Mouse (Mus musculus): ENCODE measurements around the gene Cutc. TPM values are rescaled to one million over a fixed set of nuclear protein-coding genes. Genes with fewer than 3 reads are reported as not detected.

Cutc gene
- 24.8 and 25.9 TPM in 2 replicates for polyA plus RNA-seq (2015; fragmentation: Nextera tagmentation; extraction: Ambion mirVana)

DNA sequence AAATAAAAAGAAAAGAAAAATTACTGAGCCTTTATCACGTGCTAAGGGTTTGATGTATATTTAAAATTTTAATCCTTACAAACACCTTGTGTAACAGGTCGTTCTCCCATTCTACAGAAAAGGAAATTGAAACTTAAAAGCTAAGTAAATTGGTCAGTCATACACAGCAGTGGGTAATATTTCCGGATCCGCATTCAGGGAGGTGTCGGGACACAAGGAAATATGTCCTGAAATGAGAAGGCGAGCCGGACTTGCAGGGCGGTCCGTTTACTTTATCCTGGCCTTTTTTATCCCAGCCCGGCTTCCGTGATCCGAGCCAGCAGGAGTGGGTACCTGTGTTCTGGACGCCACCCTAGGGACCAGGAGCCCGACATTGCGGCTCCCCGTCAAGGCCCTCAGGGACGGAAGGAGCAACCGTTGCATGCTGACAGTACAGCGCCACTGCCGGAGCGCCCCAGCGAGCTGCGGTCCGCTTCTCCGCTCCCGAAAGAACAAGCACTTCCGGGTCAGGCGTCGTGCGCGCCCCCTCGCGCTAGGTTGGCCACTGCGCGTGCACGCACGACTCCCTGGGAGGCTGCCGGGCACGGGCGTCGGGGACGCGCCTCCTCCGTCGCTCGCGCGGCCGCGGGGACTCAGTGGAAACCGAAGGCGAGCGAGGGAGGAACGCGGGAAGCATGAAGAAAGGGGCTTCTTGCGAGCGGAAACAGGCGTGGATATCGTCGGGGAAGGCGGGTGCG, at the start of gene Cutc, which contains the start of gene Cox15:
Gene Cutc, plus strand, starts transcription at position 508 of the 737 bp plus-strand sequence.
Gene Cox15, minus strand, starts transcription at position 512 of the 737 bp plus-strand sequence.
- Histone ChIP-seq H3K4me3 (replicated peaks) (peak within 1 kb of the TSS; percentile 75), H3K27me3 (replicated peaks) (no peaks in the 10 kb centered on the region), H3K9ac (peak within 1 kb of the TSS; percentile 92), H3K27ac (peak within 1 kb of the TSS; percentile 99), H3K4me1 (replicated peaks) (no peaks in the 10 kb centered on the region; the same call in 1 of the 2 replicates), H3K9me3 (no peaks in the 10 kb centered on the region), H3K36me3 (peaks cover 6% of the 10 kb centered on the region), H3K4me2 (replicated peaks) (peak within 1 kb of the TSS; percentile 66)
- WGBS = under 1% methylated on average over 62 of the region's 62 CpGs
- peak; percentile 95 for ATAC-seq

DNA sequence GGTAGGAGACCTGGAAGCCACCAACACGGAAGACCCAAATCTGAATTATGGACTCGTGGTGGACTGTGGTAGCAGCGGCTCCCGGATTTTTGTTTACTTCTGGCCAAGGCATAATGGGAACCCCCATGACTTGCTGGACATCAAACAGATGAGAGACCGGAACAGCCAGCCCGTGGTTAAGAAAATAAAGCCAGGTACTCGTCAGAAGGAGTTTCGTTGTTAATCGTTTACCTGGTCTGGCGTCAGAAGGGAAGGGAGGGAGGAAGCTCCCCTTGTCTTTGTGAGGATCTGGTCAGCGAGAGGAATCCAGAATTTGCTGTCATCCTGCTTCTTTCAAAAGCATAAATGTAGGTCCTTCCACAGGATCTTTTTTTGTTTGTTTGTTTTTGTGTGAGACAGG, 48.6 kb upstream of the Cutc start:
- ATAC-seq = no peak
- Histone ChIP-seq H3K4me3 (replicated peaks) (no peak overlapping the region), H3K4me1 (replicated peaks) (peaks cover 4% of the 10 kb centered on the region; the same call in 1 of the 2 replicates), H3K9me3 (no peaks in the 10 kb centered on the region), H3K9ac (no peak overlapping the region), H3K27me3 (replicated peaks) (no peaks in the 10 kb centered on the region), H3K4me2 (replicated peaks) (no peak overlapping the region), H3K36me3 (peaks cover 18% of the 10 kb centered on the region), H3K27ac (no peak overlapping the region)
- 59% methylated on average over 11 of the region's 11 CpGs for WGBS

DNA sequence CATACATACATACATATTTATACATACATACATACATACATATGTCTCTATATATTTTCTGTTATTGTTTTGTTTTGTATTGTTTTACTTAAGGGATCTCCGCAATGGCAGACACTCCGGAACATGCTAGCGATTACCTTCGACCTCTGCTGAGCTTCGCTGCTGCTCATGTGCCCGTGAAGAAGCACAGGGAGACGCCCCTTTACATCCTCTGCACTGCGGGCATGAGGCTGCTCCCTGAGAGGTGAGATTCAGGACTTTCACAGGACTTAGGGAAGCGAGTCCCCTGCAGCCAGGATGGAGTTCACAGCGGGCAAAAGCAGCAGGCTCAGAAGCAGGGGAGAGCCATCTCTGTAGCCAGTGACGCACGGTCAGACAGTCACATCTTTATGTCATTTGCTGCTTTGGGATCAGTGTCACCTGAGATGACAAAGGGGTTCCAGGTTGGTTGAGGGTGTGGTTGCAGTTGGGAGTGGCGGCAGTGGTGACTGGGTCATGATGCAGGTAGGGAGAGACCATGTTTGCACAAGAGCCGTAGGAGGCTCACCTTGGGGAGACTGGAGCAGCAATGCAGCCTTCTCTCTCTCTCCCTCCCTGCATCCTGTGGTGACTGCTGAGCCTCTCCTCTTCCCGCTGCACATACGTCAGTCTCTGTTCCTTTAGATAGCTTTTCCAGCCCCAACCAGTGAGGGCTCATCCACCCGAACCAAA, 47.9 kb upstream of the Cutc start:
- ATAC-seq = peak; percentile 74
- Histone ChIP-seq H3K4me2 (replicated peaks) (no peak overlapping the region), H3K27me3 (replicated peaks) (no peaks in the 10 kb centered on the region), H3K4me1 (replicated peaks) (peaks cover 4% of the 10 kb centered on the region; the same call in 1 of the 2 replicates), H3K9ac (no peak overlapping the region), H3K27ac (no peak overlapping the region), H3K36me3 (peaks cover 20% of the 10 kb centered on the region), H3K4me3 (replicated peaks) (no peak overlapping the region), H3K9me3 (no peaks in the 10 kb centered on the region)
- WGBS = 77% methylated on average over 17 of the region's 17 CpGs

DNA sequence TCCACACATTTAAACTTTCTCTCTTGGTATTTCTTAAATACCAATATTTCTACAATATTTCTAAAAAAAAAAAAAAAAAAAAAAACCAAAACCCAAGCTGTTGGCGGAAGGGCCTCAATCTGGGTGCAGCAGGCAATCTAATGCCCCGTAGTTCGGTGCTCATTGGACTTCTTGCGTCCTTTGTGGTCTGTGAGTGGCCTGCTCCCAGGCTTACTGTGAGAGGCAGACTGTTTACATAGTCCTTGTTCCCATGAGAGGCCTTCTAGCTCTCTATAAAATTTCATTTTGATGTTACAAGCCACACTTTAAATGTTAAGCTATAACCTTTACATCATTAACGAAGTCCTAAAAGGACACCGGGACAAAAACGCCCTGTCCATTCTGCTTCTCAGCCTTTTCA, 44.6 kb upstream of the Cutc start:
- H3K27me3 ChIP-seq (replicated peaks) = no peaks in the 10 kb centered on the region
- H3K4me1 ChIP-seq (replicated peaks) = peaks cover 4% of the 10 kb centered on the region
- no peaks in the 10 kb centered on the region for H3K9me3 ChIP-seq
- no peak for ATAC-seq
- WGBS = 81% methylated on average over 7 of the region's 7 CpGs
- no peak overlapping the region for H3K4me3 ChIP-seq (replicated peaks)
- peaks cover 19% of the 10 kb centered on the region for H3K36me3 ChIP-seq
- H3K9ac ChIP-seq = no peak overlapping the region
- no peak overlapping the region for H3K27ac ChIP-seq
- no peak overlapping the region for H3K4me2 ChIP-seq (replicated peaks)

DNA sequence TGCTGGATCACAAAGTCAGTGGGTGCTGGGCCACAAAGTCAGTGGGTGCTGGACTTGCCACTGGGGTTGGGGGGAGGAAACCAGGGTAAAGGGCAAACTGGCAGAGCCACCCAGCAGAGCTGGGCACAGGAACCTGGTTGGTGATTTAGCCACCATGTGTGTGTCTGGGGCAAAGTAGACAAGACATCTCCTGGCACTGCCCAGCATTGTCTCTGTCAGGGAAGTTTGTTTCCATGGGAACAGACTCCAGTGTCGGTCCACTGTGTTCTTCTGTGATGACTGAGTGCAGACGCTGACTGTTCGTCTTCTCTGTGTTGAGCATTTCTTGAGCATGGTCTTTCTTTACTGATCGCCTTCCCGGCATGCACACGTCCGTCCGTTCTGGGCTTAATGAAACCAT, 43.5 kb upstream of the Cutc start:
- WGBS = 83% methylated on average over 8 of the region's 8 CpGs
- H3K27me3 ChIP-seq (replicated peaks) = no peaks in the 10 kb centered on the region
- peaks cover 19% of the 10 kb centered on the region for H3K36me3 ChIP-seq
- H3K4me1 ChIP-seq (replicated peaks) = peaks cover 4% of the 10 kb centered on the region
- H3K9ac ChIP-seq = no peak overlapping the region
- no peak overlapping the region for H3K4me3 ChIP-seq (replicated peaks)
- H3K9me3 ChIP-seq = no peaks in the 10 kb centered on the region
- no peak overlapping the region for H3K4me2 ChIP-seq (replicated peaks)
- no peak overlapping the region for H3K27ac ChIP-seq
- ATAC-seq = no peak

DNA sequence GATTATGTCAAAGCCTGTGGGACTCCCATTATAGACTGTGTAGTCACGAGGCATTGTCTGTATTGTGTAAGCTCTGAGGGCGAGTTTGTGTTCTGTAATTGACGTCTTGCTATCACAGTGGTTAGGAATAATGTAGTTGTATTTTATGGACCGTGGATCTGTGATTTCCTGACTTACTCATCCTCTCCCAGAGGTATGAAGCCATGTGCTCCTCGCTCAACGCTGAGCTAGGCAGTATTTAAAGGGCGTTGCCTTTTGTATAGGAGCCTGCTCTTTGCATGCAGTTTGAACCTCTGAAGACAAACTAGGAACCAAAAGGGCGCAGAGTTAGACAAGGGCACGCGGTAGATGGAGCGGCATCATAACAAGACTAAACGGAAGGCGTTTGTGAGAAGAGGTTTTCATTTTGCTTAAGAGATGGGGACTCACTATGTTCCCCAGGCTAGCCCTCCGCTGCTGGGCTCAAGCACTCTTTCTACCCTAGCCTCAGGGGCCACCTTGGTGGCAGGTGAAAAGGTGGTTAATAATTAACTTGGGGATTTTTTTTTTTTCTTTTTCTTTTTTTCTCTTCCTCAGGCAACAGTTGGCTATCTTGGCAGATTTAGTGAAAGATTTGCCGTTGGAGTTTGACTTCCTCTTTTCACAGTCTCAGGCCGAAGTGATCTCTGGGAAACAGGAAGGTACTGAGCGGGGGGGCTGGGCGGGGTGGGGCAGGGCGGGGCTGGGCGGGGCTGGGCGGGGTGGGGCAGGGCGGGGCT, 41.5 kb upstream of the Cutc start:
- 44% methylated on average over 22 of the region's 22 CpGs for WGBS
- Histone ChIP-seq H3K36me3 (peaks cover 10% of the 10 kb centered on the region; the same call in 1 of the 2 replicates), H3K4me1 (replicated peaks) (no peaks in the 10 kb centered on the region; the same call in 1 of the 2 replicates)

DNA sequence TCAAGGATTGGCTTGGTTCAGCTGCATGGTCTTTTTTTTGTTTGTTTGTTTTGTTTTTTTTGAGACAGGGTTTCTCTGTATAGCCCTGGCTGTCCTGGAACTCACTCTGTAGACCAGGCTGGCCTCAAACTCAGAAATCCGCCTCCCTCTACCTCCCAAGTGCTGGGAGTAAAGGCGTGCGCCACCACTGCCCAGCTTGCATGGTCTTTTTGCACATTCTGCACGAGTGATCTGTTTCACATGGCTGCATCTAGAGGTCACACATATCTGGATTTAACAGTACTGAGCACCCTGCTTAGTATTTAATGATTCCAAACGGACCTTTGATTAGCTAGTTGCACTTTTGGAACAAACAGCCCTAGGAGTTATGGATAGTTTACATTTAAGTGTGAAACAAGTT, 40.8 kb upstream of the Cutc start:
- Histone ChIP-seq H3K4me2 (replicated peaks) (no peak overlapping the region), H3K9ac (no peak overlapping the region), H3K4me3 (replicated peaks) (no peak overlapping the region), H3K4me1 (replicated peaks) (no peaks in the 10 kb centered on the region; the same call in 1 of the 2 replicates), H3K27me3 (replicated peaks) (no peaks in the 10 kb centered on the region), H3K9me3 (no peaks in the 10 kb centered on the region), H3K27ac (peak overlapping the region; percentile 62), H3K36me3 (peaks cover 10% of the 10 kb centered on the region; the same call in 1 of the 2 replicates)
- WGBS = 79% methylated on average over 5 of the region's 5 CpGs
- peak; percentile 26 for ATAC-seq

More for the DNA sequence above, 41.5 kb upstream of the Cutc start:
- Histone ChIP-seq H3K27me3 (replicated peaks) (no peaks in the 10 kb centered on the region), H3K4me3 (replicated peaks) (no peak overlapping the region), H3K9ac (no peak overlapping the region), H3K9me3 (no peaks in the 10 kb centered on the region), H3K27ac (peak overlapping the region; percentile 88), H3K4me2 (replicated peaks) (no peak overlapping the region; the same call in 1 of the 2 replicates)
- ATAC-seq = peak; percentile 93

DNA sequence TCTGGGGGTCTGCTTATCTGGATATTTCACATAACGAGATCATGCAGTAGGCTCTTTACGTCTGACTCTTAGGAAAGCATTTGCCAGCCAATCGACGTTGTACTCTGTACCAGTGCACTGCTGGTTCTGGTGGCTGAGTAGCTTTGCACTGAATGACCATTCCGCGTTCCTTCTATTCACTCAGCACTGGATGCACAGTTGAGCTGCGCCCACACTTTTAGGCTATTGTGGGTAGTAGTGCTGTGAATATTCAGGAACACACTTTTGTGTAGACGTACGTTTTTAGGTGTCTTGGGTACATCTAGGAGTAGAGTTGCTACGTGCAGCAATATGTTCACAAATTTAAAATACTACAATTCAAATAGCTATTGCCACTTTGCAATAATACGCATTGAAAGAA, 32.7 kb upstream of the Cutc start:
- Histone ChIP-seq H3K4me1 (replicated peaks) (no peaks in the 10 kb centered on the region), H3K9ac (no peak overlapping the region), H3K4me3 (replicated peaks) (no peak overlapping the region), H3K27me3 (replicated peaks) (no peaks in the 10 kb centered on the region), H3K9me3 (no peaks in the 10 kb centered on the region), H3K27ac (no peak overlapping the region), H3K4me2 (replicated peaks) (no peak overlapping the region), H3K36me3 (peaks cover 38% of the 10 kb centered on the region)
- ATAC-seq = no peak
- WGBS = 95% methylated on average over 11 of the region's 11 CpGs

DNA sequence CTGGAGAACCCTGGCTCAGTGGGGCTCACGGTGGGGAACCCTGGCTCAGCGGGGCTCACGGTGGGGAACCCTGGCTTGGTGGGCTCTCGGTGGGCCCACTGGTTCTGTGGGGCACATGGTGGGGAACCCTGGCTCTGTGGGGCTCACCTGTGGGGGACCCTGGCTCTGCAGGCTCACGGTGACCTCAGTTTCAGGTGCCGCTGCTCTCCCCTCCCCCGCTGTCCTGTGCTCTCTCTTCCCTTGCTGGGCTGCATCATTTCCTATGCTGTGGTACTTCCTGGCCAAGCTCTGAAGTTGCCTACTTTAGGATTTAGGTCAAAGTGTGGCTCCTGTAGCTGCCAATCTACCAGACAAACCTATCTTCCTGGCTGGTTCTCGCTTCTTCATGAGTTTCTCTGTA, 29.9 kb upstream of the Cutc start:
- peaks cover 42% of the 10 kb centered on the region for H3K36me3 ChIP-seq
- H3K27me3 ChIP-seq (replicated peaks) = no peaks in the 10 kb centered on the region
- H3K9ac ChIP-seq = no peak overlapping the region
- no peaks in the 10 kb centered on the region for H3K9me3 ChIP-seq
- no peak overlapping the region for H3K27ac ChIP-seq
- no peak for ATAC-seq
- no peaks in the 10 kb centered on the region for H3K4me1 ChIP-seq (replicated peaks)
- H3K4me3 ChIP-seq (replicated peaks) = no peak overlapping the region
- 72% methylated on average over 8 of the region's 8 CpGs for WGBS
- no peak overlapping the region for H3K4me2 ChIP-seq (replicated peaks)

DNA sequence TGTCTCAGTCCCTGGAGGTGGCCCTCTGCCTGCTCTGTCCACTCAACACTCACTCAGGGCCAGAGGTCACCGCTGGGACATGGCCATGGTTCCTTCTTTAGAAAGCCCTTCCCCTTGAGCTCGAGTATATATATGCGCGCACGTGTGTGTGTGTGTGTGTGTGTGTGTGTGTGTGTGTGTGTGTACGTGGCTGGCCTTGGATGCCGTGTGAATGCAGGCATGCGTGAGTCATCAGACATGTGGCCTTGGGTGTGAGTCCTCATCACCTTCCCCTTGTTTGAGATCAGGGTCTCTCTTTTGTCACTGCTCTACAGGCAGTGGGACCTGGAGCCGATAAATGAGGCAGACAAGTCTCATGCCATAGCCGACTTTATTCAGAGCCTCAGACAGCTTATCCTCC, 29.3 kb upstream of the Cutc start:
- Histone ChIP-seq H3K9ac (no peak overlapping the region), H3K4me2 (replicated peaks) (no peak overlapping the region), H3K9me3 (no peaks in the 10 kb centered on the region), H3K27ac (no peak overlapping the region), H3K4me3 (replicated peaks) (no peak overlapping the region), H3K4me1 (replicated peaks) (no peaks in the 10 kb centered on the region), H3K27me3 (replicated peaks) (no peaks in the 10 kb centered on the region), H3K36me3 (peaks cover 44% of the 10 kb centered on the region)
- ATAC-seq = no peak
- WGBS = 82% methylated on average over 10 of the region's 10 CpGs

DNA sequence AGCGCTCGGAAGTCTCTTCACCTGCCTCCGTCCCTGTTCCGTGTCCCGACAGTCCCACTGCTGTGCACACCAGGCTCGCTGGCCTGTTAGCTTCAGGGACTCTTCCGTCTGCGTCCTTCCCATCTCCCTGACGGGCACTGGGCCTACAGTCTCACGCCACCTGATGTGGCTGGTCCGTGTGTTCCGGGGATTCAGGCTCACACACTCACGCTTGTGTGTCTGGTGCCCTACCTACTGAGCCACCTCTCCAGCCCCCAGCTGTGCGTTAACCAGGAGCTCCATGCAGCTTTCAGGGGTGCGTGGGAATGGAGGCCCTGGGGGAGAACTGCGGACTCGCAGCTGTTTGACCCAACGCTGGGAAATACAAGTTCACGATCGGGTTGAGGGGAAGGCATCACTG, 28.6 kb upstream of the Cutc start:
- 93% methylated on average over 20 of the region's 20 CpGs for WGBS
- Histone ChIP-seq H3K27me3 (replicated peaks) (no peaks in the 10 kb centered on the region), H3K4me2 (replicated peaks) (no peak overlapping the region), H3K4me3 (replicated peaks) (no peak overlapping the region), H3K36me3 (peaks cover 43% of the 10 kb centered on the region), H3K9me3 (no peaks in the 10 kb centered on the region), H3K27ac (no peak overlapping the region), H3K9ac (no peak overlapping the region), H3K4me1 (replicated peaks) (no peaks in the 10 kb centered on the region)
- no peak for ATAC-seq

DNA sequence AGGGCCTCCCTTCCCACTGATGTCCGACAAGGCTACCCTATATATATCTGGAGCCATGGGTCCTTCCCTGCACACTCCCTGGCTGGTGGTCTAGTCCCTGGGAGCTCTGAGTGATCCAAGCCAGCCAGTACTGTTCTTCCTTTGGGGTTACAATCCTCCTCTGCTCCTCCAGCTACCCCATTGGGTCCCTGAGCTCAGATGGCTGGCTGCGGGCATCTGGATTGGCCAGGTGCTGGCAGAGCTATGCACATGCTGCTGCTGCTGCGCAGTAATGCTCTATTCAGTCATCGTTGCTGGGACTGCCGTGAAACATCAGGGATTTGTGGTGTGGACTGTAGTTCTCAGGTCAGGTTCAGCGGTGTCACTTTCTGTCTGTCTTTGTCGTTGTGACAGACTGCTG, 28.0 kb upstream of the Cutc start:
- no peaks in the 10 kb centered on the region for H3K9me3 ChIP-seq
- H3K36me3 ChIP-seq = peaks cover 39% of the 10 kb centered on the region; the same call in 1 of the 2 replicates
- H3K4me3 ChIP-seq (replicated peaks) = no peak overlapping the region
- no peak for ATAC-seq
- H3K9ac ChIP-seq = no peak overlapping the region
- no peak overlapping the region for H3K4me2 ChIP-seq (replicated peaks)
- H3K27me3 ChIP-seq (replicated peaks) = no peaks in the 10 kb centered on the region
- 92% methylated on average over 7 of the region's 7 CpGs for WGBS
- no peak overlapping the region for H3K27ac ChIP-seq
- H3K4me1 ChIP-seq (replicated peaks) = peaks cover 5% of the 10 kb centered on the region; the same call in 1 of the 2 replicates
